Mouse (Mus musculus) frontal cortex, postnatal 14 days (tissue): ENCODE data around the gene Clip3.

Experiments used
- DNase-seq, 2 experiments: peaks; one replicate each; pipeline ENCODE4 v3.0.0; 2022; ENCODE audit warnings: low spot score in 2 of 2

The Clip3 gene

DNA sequence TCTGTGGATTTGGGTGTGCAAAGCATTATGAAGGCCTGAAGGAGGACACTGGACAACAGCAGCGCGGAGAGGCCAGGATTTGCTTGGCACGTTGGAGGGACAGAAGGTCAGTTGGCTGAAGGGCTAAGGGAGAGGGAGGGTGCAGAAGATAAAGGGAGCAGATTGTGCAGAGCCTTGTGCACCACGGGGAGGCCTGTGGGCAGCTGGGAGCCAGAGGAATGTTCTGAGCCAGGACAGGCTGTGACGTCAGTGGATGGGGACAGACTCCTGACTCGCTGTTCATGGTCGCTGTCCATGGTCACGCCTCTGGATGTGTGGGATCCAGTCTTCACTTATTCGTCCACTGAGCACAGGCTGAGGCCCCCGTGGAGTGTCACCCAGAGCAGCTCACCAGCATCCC lies 3.6 kb downstream of the Clip3 start:
- DNase-seq: no peak

DNA sequence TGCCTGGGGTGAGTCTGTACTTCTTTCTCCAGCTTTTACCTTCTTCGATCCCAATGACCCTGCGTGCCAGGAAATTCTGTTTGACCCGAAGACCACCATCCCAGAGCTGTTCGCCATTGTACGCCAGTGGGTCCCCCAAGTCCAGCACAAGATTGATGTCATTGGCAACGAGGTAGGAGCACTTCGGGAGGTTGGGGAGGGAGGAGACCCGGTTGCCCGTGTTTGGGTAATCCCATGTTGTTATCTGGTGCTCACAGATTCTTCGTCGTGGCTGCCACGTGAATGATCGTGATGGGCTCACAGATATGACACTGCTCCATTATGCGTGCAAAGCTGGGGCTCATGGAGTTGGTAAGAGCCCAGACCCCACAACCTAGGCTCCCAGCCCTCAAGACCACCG lies 5.3 kb downstream of the Clip3 start:
- no peak for DNase-seq

DNA sequence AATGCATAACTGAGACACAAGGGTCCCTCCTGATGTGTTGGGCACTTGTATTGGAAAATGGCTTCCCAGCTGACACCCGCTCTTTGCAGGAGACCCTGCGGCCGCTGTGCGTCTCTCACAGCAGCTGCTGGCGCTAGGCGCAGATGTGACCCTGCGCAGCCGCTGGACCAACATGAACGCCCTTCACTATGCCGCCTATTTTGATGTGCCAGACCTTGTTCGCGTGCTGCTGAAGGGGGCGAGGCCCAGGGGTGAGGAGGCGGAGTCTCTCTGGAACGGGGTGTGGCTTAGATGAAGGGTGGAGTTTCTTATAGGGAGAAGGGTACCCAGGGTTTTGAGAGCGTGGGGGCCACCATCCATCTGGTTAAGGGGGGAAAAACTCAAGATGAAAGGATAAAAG lies 5.7 kb downstream of the Clip3 start:
- DNase-seq: no peak

DNA sequence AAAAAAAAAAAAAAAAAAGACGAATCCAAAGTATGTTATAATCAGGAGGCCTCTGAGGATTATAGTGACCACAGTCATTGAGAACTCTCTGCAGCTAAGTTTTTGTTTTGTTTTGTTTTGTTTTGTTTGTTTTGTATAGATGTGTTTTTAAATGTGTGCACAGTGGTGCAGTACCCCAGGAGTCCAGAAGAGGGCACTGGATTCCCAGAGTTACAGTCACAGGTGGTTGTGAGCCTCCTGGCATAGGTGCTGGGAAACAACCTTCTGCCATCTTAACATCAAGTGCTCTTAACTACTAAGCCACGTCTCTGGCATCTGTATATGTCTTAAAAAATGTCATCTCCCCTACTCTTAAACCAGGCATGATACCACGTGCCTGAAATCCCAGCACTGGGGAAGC lies 9.4 kb downstream of the Clip3 start:
- no peak for DNase-seq

DNA sequence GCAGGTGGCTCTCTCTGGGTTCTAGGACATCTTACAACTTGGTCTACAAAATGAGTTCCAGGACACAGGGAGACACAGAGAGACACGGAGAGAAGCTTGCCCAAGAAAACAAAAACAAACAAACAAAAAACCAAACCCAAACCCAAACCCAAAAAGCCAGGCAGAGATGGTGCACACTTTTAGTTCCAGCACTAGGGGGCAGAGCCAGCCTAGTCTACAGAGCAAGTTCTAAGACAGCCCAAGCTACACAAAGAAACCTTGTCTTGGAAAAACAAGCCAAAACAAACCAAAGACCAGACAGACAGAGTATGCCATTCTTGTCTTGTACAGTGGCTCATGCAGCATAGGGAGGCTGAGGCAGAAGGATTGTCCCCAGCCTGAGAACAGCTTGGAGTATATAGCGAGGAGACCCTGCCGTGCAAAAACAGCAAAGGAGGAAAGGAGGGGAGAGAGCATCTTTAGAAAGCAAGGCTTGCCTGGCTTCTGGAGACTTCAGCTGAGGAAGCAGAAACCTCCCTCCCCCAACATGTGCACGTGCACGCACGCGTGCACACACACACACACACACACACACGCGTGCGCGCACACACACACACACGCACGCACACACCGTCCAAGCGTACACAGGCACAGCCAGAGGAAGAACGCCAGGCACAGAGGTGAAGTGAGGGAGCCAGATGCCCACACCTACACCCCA lies 14.7 kb downstream of the Clip3 start:
- no peak for DNase-seq

DNA sequence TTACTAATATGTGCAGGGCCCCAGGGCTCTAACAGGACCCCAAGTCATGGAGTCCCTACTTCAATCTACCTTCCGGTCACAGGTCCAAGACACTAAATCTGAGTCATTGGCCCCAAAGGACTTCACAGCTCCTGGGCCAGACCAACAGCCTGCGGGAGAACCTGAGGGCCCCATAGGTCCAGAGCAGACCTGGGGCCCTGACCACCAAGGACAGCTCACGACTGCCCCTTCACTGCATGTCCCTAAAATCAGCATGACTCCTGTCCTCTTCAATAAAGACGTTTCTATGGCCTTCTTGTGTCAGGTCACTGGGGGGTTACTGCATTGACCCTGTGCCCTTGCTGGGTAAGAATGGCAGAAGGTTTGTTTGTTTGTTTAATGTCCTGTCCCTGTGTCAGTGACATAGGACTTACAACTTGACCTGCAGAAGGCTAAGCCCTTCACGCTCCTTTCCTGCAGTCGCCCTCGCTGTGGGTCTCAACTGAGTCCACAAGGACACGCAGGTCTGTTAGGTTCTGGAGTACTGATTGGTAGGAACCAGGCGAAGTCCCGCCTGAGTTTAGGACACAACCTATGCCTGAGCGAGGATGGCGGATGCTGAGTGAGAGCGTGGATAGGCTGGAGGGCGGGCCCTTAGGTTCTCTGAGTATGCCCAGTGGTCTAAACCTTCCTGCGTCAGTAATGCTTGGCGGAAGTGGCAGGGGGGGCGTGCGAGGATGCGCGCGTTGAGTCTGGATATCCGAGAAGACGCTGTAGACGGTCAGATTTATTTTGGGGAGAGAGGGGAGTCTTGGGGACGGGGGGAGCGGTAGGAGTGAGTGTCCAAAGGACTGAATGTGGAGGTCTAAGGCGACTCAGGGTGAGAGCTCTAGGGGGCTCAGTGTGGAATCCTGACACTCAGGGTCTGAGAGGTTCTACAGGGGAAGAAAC lies 16.8 kb downstream of the Clip3 start, which contains the start of gene Alkbh6:
Gene Alkbh6 (plus strand): TSS at position 642 of the 930 bp plus-strand sequence.
- peak; percentile 93 to 96 for DNase-seq

DNA sequence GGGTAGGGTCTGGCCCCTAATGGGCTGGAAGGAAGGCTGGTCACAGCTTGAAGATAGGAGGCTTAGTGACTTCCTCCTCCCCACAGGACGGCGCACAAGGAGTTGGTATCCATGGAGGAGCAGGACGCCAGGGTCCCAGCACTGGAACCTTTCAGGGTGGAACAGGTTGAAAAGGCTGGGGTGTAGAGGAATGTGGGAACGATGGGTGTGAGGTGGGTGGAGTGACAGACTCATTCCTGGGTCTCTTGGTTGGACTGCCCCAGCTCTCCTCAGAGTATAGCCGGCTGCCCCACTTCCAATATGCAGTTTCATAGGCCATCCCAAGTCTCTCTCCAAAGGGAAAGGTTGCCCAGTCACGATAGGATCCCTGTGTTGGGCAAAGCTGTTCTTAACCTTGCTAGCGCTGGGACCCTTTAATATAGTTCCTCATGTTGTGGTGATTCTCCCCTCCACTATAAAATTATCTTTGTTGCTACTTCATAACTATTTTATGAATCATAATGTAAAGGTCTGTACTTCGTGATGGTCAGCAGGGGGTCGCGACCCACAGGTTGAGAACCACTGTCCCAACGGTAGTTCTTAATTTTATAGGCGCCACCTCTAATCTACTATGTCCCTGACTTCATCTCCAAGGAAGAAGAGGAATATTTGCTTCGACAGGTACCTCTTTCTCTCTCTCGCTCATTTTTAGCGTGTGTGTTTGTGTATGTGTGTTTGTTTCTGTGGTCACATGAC lies 18.0 kb downstream of the Clip3 start:
- no peak for DNase-seq

DNA sequence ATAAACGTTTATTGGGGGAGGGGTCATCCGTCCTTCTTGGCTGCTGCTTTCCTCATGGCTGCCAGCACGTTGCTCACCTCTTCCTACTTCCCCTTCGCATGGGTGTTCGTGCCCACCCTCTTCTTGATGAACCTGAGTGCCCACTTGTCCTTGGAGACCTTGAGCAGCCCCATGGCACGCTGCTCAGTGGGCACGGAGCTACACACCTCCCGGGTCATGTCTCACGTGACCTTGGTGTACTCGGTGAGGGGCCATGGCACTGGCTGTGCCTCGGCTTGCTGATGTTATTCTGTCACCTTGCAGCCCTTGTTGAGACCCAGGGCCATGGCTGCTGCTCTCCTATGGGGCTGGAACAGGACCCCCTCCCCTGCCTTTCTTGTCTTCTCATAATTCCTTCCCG lies 18.6 kb downstream of the Clip3 start:
- no peak for DNase-seq

DNA sequence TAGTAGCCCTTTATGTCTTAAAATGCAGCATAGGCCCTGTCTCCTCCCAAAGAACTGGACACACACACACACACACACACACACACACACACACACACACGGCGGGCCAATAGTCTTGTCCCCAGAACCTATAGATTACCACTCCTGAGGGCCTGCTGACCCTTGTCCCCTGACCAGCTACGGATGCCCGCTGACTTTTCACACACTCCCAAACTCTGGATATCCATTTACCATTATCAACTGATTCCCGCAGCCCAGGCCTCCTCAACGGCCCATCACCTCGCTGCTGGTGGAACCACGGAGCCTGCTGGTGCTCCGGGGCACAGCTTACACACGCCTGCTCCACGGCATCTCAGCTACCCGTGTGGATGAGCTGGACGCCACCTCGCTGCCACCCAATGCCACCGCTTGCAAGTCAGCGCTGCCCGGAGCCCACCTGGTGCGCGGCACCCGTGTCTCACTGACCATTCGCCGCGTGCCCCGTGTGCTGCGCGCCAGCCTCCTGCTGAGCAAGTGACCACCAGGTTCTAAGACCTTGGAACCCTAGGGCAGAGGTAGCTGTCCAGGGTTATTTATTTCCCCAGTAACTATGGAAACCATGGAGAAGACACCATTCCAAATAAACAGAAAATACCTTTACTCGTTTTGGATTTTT lies 22.3 kb downstream of the Clip3 start:
- DNase-seq: no peak

DNA sequence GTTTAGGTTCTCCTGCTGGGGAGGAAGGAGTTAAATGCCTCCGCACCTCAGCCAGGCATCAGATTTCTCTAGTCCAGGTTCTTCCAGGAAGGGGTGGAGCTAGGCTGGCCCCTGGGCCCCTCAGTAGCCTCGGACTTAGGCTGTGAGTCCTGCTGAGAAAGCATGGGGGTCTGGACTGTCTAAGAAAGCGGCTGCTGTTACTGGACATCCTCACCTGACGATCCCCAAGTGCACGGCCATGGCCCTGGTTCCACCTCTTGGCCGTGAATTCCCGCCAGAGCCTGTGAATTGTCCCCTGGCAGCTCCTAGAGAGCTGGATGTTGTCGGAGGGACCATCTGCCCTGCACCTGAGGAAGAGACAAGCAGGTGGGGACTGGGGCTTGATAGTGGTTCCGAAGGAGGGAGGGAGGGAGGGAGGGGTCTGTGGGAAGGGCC lies 23.2 kb downstream of the Clip3 start, which contains the start of gene Syne4:
Gene Syne4 (plus strand): TSS at position 87 of the 435 bp plus-strand sequence.
- DNase-seq: no peak

DNA sequence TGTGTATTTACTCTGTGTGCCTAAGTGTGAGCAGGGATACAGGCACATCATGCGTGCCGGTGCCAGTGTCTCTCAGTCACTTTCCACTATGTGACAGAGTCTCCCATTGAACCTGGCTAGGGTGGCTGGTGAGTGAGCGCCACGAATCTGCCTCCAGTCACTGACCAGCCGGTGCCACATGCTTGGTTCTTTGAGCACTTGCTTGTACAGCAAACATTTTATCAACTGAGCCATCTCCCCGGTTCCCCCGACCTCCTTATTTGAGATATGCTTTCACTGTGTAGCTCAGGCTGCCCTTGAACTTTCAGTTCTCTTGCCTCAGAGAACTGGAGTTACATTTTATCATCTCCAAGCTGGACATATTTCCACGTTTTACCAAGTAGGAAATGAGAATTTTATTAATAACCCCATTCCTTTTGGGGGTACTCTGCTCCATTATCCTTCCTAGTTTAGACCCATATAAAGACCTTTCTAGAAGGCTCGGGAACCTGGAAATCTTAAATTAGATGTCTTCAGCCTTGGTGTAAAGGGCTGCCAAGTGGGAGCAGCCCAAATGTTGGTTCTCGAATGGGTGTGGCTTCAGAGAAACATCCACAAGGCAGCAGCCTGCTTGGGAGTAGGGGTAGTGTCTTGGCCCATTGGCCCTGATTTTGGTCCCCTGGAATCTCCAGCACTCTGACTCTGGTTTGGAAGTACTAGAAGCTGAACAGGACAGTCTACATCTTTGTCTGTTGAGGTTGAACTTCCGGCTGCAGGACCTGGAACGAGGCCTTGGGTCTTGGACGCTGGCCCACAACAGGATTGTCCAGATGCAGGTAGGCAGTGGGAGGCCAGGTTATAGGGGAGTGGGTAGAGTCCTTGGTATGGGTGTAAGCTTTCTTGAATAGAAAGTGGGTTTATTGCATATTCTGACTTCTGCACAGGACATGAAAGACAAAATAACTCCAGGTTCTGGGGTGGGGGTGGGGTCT lies 24.3 kb downstream of the Clip3 start:
- DNase-seq: no peak

DNA sequence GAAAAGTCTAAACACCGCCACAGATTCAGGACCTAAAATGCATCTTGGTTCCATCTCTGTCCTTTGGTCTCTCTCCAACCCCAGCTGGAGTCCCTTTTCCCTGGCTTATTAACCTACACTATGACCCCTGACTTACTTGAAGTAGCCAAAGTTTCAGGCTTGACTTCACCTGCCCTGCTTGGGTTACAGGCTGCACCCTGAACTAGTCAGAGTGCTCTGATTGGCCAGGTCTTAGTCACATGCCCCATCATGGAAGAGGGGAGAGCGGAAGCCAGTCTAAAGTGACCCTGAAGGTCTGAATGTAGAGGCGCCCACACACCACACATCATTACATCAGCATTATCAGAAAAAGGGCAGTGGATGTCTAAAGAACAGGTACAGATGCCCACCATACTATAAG lies 26.6 kb downstream of the Clip3 start:
- no peak for DNase-seq

DNA sequence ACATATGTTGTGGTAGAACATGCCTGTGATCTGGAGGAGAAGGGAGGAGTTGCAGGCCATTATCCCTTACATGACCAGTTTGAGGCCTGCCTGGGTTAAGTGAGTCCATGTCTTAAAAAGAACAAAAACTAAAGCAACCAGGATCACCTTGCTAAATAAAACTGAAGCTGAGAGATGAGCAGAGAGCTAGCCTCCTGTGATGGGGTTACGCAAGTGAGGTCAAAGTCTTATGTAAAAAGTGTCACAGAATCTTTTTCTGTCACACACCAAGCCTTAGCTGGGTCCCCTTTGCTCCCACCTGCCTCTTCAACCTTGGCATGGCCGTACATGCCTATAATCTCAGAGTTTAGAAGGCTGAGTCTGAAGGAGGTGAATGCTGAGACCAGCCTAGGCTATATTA lies 29.4 kb downstream of the Clip3 start:
- no peak for DNase-seq

DNA sequence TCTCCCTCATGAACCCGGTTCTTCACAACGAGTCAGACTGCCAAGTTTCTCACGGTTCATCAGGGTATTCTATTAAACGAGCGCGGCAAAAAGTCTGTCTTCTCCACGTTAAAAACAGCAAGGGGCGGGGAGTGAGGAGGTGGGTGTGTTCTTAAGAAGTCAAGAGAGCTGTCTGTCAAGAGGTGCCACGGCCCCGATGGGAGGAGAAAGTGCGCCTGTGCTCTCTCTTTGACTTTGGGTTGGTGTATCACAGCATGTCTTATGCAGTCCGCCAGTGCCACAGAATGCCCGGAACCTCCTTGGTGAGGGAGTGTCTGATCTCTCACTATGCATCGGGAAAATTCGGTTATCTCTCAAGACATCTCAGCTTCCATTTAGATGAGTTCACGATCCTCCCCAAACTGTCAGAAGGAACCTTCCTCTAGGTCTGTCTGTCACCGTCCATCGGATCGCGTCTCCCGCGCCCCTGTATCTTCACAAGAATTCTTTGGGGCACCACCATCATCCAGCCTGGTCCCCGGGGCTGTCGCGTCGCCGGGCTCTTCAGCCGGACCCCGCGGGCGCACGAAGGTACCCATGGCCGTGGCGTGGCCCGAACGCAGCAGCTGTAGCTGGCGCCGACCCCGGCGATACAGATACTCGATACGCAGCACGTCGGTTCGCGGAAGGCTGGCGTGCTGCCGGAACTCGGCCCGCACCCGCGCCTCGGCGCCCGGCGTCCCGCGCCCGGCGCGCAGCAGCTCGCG lies 30.2 kb downstream of the Clip3 start, which contains the start of gene E130208F15Rik:
Gene E130208F15Rik (plus strand): TSS at position 202 of the 746 bp plus-strand sequence.
- peak; percentile 55 to 61 for DNase-seq

DNA sequence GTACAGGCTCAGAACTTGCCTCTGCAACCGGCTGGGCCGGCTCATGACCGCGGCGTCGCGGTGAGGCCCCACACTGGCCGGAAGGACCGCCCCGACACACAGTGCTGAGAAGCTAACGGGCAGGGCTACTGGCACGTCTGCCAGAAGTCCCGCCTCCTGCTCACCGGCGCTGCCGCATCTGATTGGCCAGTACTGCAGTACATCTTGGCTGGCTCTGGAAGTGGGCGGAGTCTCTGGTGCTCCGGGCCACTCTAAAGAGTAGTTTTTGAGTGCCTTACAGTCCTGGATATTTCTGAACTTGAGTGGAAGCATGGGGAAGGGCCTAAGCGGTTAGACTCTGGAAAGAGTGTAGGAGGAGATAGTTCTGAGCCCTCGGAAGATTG lies 30.7 kb downstream of the Clip3 start:
- DNase-seq: peak; percentile 92 to 95

DNA sequence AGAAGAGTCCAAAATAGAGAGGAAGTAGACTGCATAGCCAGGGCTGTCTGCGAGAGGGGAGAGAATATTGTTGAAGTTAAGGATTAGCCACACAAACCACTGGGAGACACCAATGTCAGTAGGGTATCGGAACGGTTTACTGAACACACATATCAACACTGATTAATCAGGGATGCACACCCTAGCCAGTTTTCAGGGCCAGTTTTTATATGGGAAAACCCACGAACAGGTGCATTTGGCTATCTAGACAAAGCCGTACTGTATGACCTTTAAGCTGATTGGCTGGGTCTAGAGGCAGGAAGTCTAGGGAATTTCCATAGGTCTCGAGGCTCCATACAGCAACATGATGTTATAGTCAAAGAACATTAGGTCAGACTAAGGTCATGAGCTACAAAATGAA lies 31.3 kb downstream of the Clip3 start:
- DNase-seq: no peak

DNA sequence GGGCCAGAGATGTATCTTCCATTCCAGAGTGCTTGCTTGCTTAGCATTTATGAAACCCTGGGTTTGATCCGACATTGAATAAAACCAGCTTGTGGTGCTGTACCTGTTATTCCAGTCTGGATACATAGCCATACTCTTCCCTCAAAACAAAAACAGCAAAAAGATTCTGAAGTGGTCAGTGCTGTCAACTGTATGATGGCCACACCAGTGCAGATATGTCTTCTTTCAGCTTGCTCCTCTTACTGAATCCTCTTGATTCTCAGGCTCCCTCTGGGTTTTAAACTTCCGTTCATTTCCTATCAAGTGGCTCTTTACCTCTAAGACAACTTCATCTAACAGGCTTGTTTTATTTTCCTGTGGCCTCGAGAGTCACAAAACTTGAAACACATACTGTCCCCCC lies 32.3 kb downstream of the Clip3 start, which contains the start of gene Sdhaf1:
Gene Sdhaf1 (minus strand): TSS at position 101 of the 400 bp plus-strand sequence.
- no peak for DNase-seq

DNA sequence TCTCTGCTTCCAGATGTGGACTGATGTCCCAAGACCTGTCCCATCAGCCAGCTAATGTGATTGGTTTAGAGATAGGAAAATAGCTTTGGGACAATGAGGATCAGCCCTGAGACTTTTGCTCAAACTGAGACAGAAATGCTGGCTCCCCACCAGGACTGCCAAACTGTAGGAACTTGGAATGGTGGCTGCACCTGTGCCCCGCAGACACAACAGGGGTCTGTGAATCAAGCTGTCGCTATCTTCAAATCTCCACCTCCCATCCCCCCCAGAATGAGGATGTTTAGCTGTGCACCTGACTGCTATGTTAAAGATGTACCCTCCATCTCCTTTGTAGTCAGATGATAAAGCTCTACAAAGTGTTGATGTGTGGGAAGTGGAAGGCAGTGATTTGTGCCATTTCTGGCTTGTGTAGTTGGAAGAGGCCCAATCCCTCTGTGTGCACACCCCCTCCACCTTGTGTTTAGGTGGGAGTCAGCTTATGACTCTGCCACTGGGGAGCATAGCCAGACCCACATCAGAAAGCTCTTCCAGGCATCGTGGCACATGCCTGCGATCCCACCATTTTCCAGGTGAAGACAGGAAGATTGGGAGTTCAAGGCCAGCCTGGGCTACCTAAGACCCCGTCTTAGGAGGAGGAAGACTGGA lies 32.9 kb downstream of the Clip3 start:
- no peak for DNase-seq

DNA sequence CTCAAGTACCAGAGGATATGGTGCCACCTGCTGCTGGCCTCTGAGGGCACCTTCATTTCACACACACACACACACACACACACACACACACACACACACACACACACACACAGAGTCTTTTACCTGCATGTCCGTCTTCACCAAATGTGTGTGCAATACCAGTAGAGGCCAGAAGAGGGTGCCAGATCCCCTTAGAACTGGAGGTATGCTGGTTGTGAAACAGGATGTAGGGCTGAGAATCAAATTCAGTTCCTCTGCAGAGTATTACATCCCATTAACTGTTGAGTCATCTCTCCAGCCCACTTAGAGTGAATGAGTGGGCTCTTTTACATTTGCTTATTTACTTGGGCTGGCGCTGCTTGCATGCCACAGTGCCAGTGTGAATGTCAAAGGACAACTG lies 33.8 kb downstream of the Clip3 start:
- DNase-seq: no peak
